Mouse (Mus musculus): ENCODE measurements at regions not wholly inside any gene's neighbourhood (a gene's known extent, or its start where the extent isn't known, plus 50 kb on each side); places are given as distances from the start of the nearest gene placed in this dataset.

- no peaks in the 10 kb centered on the region for H3K4me1 ChIP-seq (ENCODE audit: control insufficient read depth, insufficient read depth, insufficient read length, low read length)
- no peak for TF ChIP-seq CTCF (IDR thresholded peaks at IDR 0.05; ENCODE audit: extremely low read depth, insufficient read length, insufficient replicate concordance, low read depth, low read length)
- no peak for TF ChIP-seq POLR2A (IDR thresholded peaks at IDR 0.05; ENCODE audit: low read depth, low read length)
- H3K27ac ChIP-seq (ENCODE audit: insufficient read depth, low read depth, low read length), result no peak overlapping the region
- H3K36me3 ChIP-seq (ENCODE audit: control insufficient read depth, insufficient read depth, low read length), result no peaks in the 10 kb centered on the region
- 12% methylated on average over 3 of the region's 3 CpGs for WGBS
- H3K4me3 ChIP-seq (ENCODE audit: low read depth, low read length), result no peak overlapping the region
- no peaks in the 10 kb centered on the region for H3K27me3 ChIP-seq (ENCODE audit: control insufficient read depth, insufficient read depth, low read length)
These were observed 374.2 kb upstream of the Fam49b start for GRCm38 (mm10) chr15:64434502-64434901.

- WGBS, result 80% methylated on average over 2 of the region's 2 CpGs
- Histone ChIP-seq H3K27me3 (ENCODE audit: control insufficient read depth, insufficient read depth, low read length) (no peaks in the 10 kb centered on the region), H3K27ac (ENCODE audit: insufficient read depth, low read depth, low read length) (no peak overlapping the region), H3K4me3 (ENCODE audit: low read depth, low read length) (no peak overlapping the region), H3K4me1 (ENCODE audit: control insufficient read depth, insufficient read depth, insufficient read length, low read length) (no peaks in the 10 kb centered on the region), H3K36me3 (ENCODE audit: control insufficient read depth, insufficient read depth, low read length) (no peaks in the 10 kb centered on the region)
- TF ChIP-seq CTCF (IDR thresholded peaks at IDR 0.05; ENCODE audit: extremely low read depth, insufficient read length, insufficient replicate concordance, low read depth, low read length), result no peak
- TF ChIP-seq POLR2A (IDR thresholded peaks at IDR 0.05; ENCODE audit: low read depth, low read length), result no peak
These were observed 374.6 kb upstream of the Fam49b start for GRCm38 (mm10) chr15:64434908-64435307.

- H3K4me1 ChIP-seq (ENCODE audit: control insufficient read depth, insufficient read depth, insufficient read length, low read length), result no peaks in the 10 kb centered on the region
- no peaks in the 10 kb centered on the region for H3K36me3 ChIP-seq (ENCODE audit: control insufficient read depth, insufficient read depth, low read length)
- H3K27ac ChIP-seq (ENCODE audit: insufficient read depth, low read depth, low read length), result no peak overlapping the region
- WGBS, result 43% methylated on average over 4 of the region's 4 CpGs
- H3K27me3 ChIP-seq (ENCODE audit: control insufficient read depth, insufficient read depth, low read length), result no peaks in the 10 kb centered on the region
- H3K4me3 ChIP-seq (ENCODE audit: low read depth, low read length), result no peak overlapping the region
- TF ChIP-seq CTCF (IDR thresholded peaks at IDR 0.05; ENCODE audit: extremely low read depth, insufficient read length, insufficient replicate concordance, low read depth, low read length) (no peak), POLR2A (IDR thresholded peaks at IDR 0.05; ENCODE audit: low read depth, low read length) (no peak)
These were observed 372.4 kb upstream of the Gm21798 start for GRCm38 (mm10) chr15:64445076-64445475.

- Histone ChIP-seq H3K27ac (ENCODE audit: insufficient read depth, low read depth, low read length) (no peak overlapping the region), H3K4me1 (ENCODE audit: control insufficient read depth, insufficient read depth, insufficient read length, low read length) (no peaks in the 10 kb centered on the region), H3K4me3 (ENCODE audit: low read depth, low read length) (no peak overlapping the region), H3K27me3 (ENCODE audit: control insufficient read depth, insufficient read depth, low read length) (no peaks in the 10 kb centered on the region), H3K36me3 (ENCODE audit: control insufficient read depth, insufficient read depth, low read length) (no peaks in the 10 kb centered on the region)
- TF ChIP-seq POLR2A (IDR thresholded peaks at IDR 0.05; ENCODE audit: low read depth, low read length) (no peak), CTCF (IDR thresholded peaks at IDR 0.05; ENCODE audit: extremely low read depth, insufficient read length, insufficient replicate concordance, low read depth, low read length) (no peak)
- 87% methylated on average over 9 of the region's 9 CpGs for WGBS
These were observed 371.0 kb upstream of the Gm21798 start for GRCm38 (mm10) chr15:64446411-64447072.

GRCm38 (mm10) chr15:64447239-64447952 lies 370.1 kb upstream of the Gm21798 start:
- WGBS, result 58% methylated on average over 5 of the region's 5 CpGs
- no peak overlapping the region for H3K27ac ChIP-seq (ENCODE audit: insufficient read depth, low read depth, low read length)
- H3K4me1 ChIP-seq (ENCODE audit: control insufficient read depth, insufficient read depth, insufficient read length, low read length), result no peaks in the 10 kb centered on the region
- H3K27me3 ChIP-seq (ENCODE audit: control insufficient read depth, insufficient read depth, low read length), result no peaks in the 10 kb centered on the region
- no peak for TF ChIP-seq CTCF (IDR thresholded peaks at IDR 0.05; ENCODE audit: extremely low read depth, insufficient read length, insufficient replicate concordance, low read depth, low read length)
- TF ChIP-seq POLR2A (IDR thresholded peaks at IDR 0.05; ENCODE audit: low read depth, low read length), result no peak
- H3K36me3 ChIP-seq (ENCODE audit: control insufficient read depth, insufficient read depth, low read length), result no peaks in the 10 kb centered on the region
- no peak overlapping the region for H3K4me3 ChIP-seq (ENCODE audit: low read depth, low read length)

GRCm38 (mm10) chr15:64448581-64449140 lies 368.8 kb upstream of the Gm21798 start:
- no peaks in the 10 kb centered on the region for H3K4me1 ChIP-seq (ENCODE audit: control insufficient read depth, insufficient read depth, insufficient read length, low read length)
- H3K4me3 ChIP-seq (ENCODE audit: low read depth, low read length), result no peak overlapping the region
- no peaks in the 10 kb centered on the region for H3K27me3 ChIP-seq (ENCODE audit: control insufficient read depth, insufficient read depth, low read length)
- no peak for TF ChIP-seq CTCF (IDR thresholded peaks at IDR 0.05; ENCODE audit: extremely low read depth, insufficient read length, insufficient replicate concordance, low read depth, low read length)
- TF ChIP-seq POLR2A (IDR thresholded peaks at IDR 0.05; ENCODE audit: low read depth, low read length), result no peak
- no peak overlapping the region for H3K27ac ChIP-seq (ENCODE audit: insufficient read depth, low read depth, low read length)
- WGBS, result 30% methylated on average over 7 of the region's 7 CpGs
- H3K36me3 ChIP-seq (ENCODE audit: control insufficient read depth, insufficient read depth, low read length), result no peaks in the 10 kb centered on the region

- H3K27me3 ChIP-seq (ENCODE audit: control insufficient read depth, insufficient read depth, low read length), result no peaks in the 10 kb centered on the region
- no peak overlapping the region for H3K27ac ChIP-seq (ENCODE audit: insufficient read depth, low read depth, low read length)
- no peaks in the 10 kb centered on the region for H3K4me1 ChIP-seq (ENCODE audit: control insufficient read depth, insufficient read depth, insufficient read length, low read length)
- 63% methylated on average over 1 of the region's 1 CpGs for WGBS
- TF ChIP-seq CTCF (IDR thresholded peaks at IDR 0.05; ENCODE audit: extremely low read depth, insufficient read length, insufficient replicate concordance, low read depth, low read length), result no peak
- no peak for TF ChIP-seq POLR2A (IDR thresholded peaks at IDR 0.05; ENCODE audit: low read depth, low read length)
- no peaks in the 10 kb centered on the region for H3K36me3 ChIP-seq (ENCODE audit: control insufficient read depth, insufficient read depth, low read length)
- no peak overlapping the region for H3K4me3 ChIP-seq (ENCODE audit: low read depth, low read length)
These were observed 346.8 kb upstream of the Gm21798 start for GRCm38 (mm10) chr15:64470743-64471142.
